Comparison of ENCODE assay signal across 9 mouse cellular contexts in the genomic region with DNA sequence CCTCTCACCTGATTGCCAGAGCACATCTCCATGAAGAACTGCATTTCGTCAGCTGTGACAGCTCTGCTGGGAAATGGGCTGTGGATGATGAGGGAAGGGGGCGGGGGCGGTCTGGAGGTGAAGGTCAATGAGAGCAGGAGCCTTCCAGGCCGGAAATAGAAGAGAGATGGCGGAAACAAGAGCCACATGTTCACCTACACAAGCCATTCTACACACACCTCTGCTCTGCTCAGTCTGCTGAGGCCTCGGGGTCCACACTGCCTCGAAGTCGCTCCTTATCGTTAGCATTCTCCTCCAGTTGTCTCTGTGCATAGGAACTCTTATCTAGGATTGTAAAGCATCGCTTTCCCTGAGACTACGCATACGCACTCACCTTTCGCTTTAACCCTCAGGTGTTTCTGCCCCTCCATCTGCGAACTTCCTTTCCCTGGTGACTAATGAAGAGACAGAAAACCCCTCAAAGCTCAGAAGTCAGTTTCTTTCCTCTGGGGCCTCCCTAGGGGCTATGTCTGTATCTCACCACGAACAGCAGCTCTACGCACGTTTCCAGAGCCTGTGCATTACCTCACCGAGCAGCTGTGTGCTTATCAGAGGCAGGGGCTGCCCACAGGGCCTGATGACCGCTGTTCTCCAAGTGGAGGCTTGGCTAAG. TPM values are rescaled to one million over a fixed set of nuclear protein-coding genes. Genes with fewer than 3 reads are reported as not detected.
DNase-seq lines count a peak whose midpoint lies in the region; ATAC-seq and TF ChIP-seq lines count a peak whose summit lies in the region.
"Had no signal": no experiment of that assay in that cellular context is flagged by ENCODE, and none has a peak within 500 bp of the region (broad histone marks: within the 10 kb centered on the region; RNA-seq: fewer than 3 reads in every experiment).

No protein-coding gene starts in this region.

- peak overlapping the region; percentile 34 for H3K4me3 ChIP-seq in heart, embryonic 11.5 days (ENCODE audit: low read depth, low read length)
- peak overlapping the region; percentile 23 for H3K4me3 ChIP-seq in testis, adult 2 months (ENCODE audit: control insufficient read depth, low read depth, low read length)
- H3K4me3 ChIP-seq in limb, embryonic 11.5 days (ENCODE audit: low read depth, low read length): no peak overlapping the region
- H3K4me3 ChIP-seq in hindbrain, embryonic 16.5 days (ENCODE audit: low read length): no peak overlapping the region

- DNase-seq in heart, postnatal 14 days: no peak
- no peak for DNase-seq in testis, postnatal 10 days (ENCODE audit: low spot score)
- DNase-seq in limb, embryonic 11.5 days (ENCODE audit: low spot score): peak; percentile 24
- peak; percentile 61 for DNase-seq in yolk sac, embryonic 10.5 days (ENCODE audit: low spot score)
- DNase-seq in frontal cortex, postnatal 25 days (ENCODE audit: low spot score in 2 of 2): no peak
- DNase-seq: lung, adult 18-20 months had no signal

- 29% methylated on average over 19 of the region's 19 CpGs for WGBS in heart, embryonic 11.5 days (ENCODE audit: insufficient replicate concordance)
- 39% methylated on average over 19 of the region's 19 CpGs for WGBS in limb, embryonic 11.5 days
- WGBS in hindbrain, embryonic 16.5 days: 81% methylated on average over 19 of the region's 19 CpGs

- H3K27ac ChIP-seq in heart, embryonic 11.5 days (ENCODE audit: low read depth, low read length): peak overlapping the region; percentile 90
- H3K27ac ChIP-seq in testis, adult 2 months (ENCODE audit: control insufficient read depth, insufficient read depth, low read depth, low read length): peak overlapping the region; percentile 34; the same call in 1 of the 2 replicates
- H3K27ac ChIP-seq in limb, embryonic 11.5 days (replicated peaks; ENCODE audit: low read depth, low read length): peak overlapping the region; percentile 30
- H3K27ac ChIP-seq in hindbrain, embryonic 16.5 days (ENCODE audit: low read depth, low read length): no peak overlapping the region

- H3K36me3 ChIP-seq in heart, embryonic 11.5 days (ENCODE audit: control insufficient read depth, insufficient read depth, low read length): no peaks in the 10 kb centered on the region
- no peaks in the 10 kb centered on the region for H3K36me3 ChIP-seq in testis, adult 2 months (ENCODE audit: control insufficient read depth, insufficient read depth, low read length)
- H3K36me3 ChIP-seq in limb, embryonic 11.5 days (ENCODE audit: control insufficient read depth, insufficient read depth, low read length): no peaks in the 10 kb centered on the region
- no peaks in the 10 kb centered on the region for H3K36me3 ChIP-seq in hindbrain, embryonic 16.5 days (ENCODE audit: control insufficient read depth, insufficient read depth, low read length)

- H3K27me3 ChIP-seq in heart, embryonic 11.5 days (ENCODE audit: control insufficient read depth, insufficient read depth, low read length): no peaks in the 10 kb centered on the region
- no peaks in the 10 kb centered on the region for H3K27me3 ChIP-seq in testis, adult 2 months (ENCODE audit: control insufficient read depth, insufficient read depth, low read length)
- no peaks in the 10 kb centered on the region for H3K27me3 ChIP-seq in limb, embryonic 11.5 days (ENCODE audit: control insufficient read depth, insufficient read depth, low read length)
- no peaks in the 10 kb centered on the region for H3K27me3 ChIP-seq in hindbrain, embryonic 16.5 days (replicated peaks; ENCODE audit: control insufficient read depth, insufficient read depth, low read length)

- H3K4me1 ChIP-seq in heart, embryonic 11.5 days (ENCODE audit: control insufficient read depth, insufficient read depth, low read length): peaks cover 27% of the 10 kb centered on the region
- H3K4me1 ChIP-seq in testis, adult 2 months (ENCODE audit: control insufficient read depth, insufficient read depth, low read length): peaks cover 24% of the 10 kb centered on the region
- H3K4me1 ChIP-seq in limb, embryonic 11.5 days (ENCODE audit: control insufficient read depth, insufficient read depth, low read length): peaks cover 4% of the 10 kb centered on the region; the same call in 1 of the 2 replicates
- H3K4me1 ChIP-seq in hindbrain, embryonic 16.5 days (ENCODE audit: control insufficient read depth, insufficient read depth, low read depth, low read length): no peaks in the 10 kb centered on the region

- no peak for TF ChIP-seq POLR2A in testis, adult 2 months (IDR thresholded peaks at IDR 0.05; ENCODE audit: control insufficient read depth, low read depth, low read length)

- H3K4me2 ChIP-seq in heart, embryonic 11.5 days: peak overlapping the region; percentile 45
- no peak overlapping the region for H3K4me2 ChIP-seq in limb, embryonic 11.5 days (ENCODE audit: low read depth, severe bottlenecking)
- H3K4me2 ChIP-seq in hindbrain, embryonic 16.5 days (ENCODE audit: low read length): no peak overlapping the region

- H3K9ac ChIP-seq in heart, embryonic 11.5 days (ENCODE audit: low read depth, low read length): peak overlapping the region; percentile 72
- H3K9ac ChIP-seq in limb, embryonic 11.5 days (ENCODE audit: low read length): no peak overlapping the region; the same call in 1 of the 2 replicates
- H3K9ac ChIP-seq in hindbrain, embryonic 16.5 days (ENCODE audit: low read depth, low read length): no peak overlapping the region

- peaks cover 5% of the 10 kb centered on the region for H3K9me3 ChIP-seq in heart, embryonic 11.5 days (replicated peaks; ENCODE audit: control insufficient read depth, low read length)
- no peaks in the 10 kb centered on the region for H3K9me3 ChIP-seq in limb, embryonic 11.5 days (ENCODE audit: control insufficient read depth, low read length)
- H3K9me3 ChIP-seq in hindbrain, embryonic 16.5 days (ENCODE audit: control insufficient read depth, low read length): no peaks in the 10 kb centered on the region; the same call in 1 of the 2 replicates

- intact Hi-C loops in heart, postnatal 14 days (cut with DNase I): loop anchor here (5.0 kb wide), 3 partner anchors 51 to 831 kb away; a partner anchor contains a TSS

- no peak for TF ChIP-seq CTCF in testis, adult 2 months (IDR thresholded peaks at IDR 0.05; ENCODE audit: control insufficient read depth, insufficient read depth, insufficient replicate concordance, low read depth, low read length)

- ATAC-seq in heart, embryonic 11.5 days (replicated peaks; ENCODE audit: insufficient number of reproducible peaks, low FRiP score, low TSS enrichment): peak; percentile 83
- peak; percentile 45 for ATAC-seq in limb, embryonic 11.5 days (ENCODE audit: insufficient number of reproducible peaks, low FRiP score, low TSS enrichment, low read depth)
- ATAC-seq in hindbrain, embryonic 16.5 days: no peak

RNA-seq across cellular contexts. Expression of a gene that starts 53.0 kb away (rescaled TPM):
- polyA plus RNA-seq in heart, embryonic 11.5 days (2014; fragmentation: Nextera tagmentation; extraction: Ambion mirVana): 15.7 and 17.1 TPM in 2 replicates
- 10 to 100 TPM; 15.4 to 15.9 TPM for total RNA-seq in heart, postnatal 14 days (2021)
- polyA plus RNA-seq in testis, adult 2 months (2012; rRNA removed): 193 and 198 TPM in 2 replicates
- 36.9 and 37.2 TPM in 2 replicates for polyA plus RNA-seq in limb, embryonic 11.5 days (2014; fragmentation: Nextera tagmentation; extraction: Ambion mirVana)
- polyA plus RNA-seq in hindbrain, embryonic 16.5 days (2015; fragmentation: Nextera tagmentation; extraction: Ambion mirVana): 21.1 and 27.2 TPM in 2 replicates

Comparison
In these comparisons a context has a peak if more than half of its experiments do, and no peak if none do; other contexts are left out.
1. H3K4me3 ChIP-seq: peak in heart, embryonic 11.5 days (single experiment) and testis, adult 2 months (single experiment); none in limb, embryonic 11.5 days (single experiment) and hindbrain, embryonic 16.5 days (single experiment).
2. DNase-seq: peak in limb, embryonic 11.5 days (single experiment) and yolk sac, embryonic 10.5 days (single experiment); none in heart, postnatal 14 days (0 of 2), testis, postnatal 10 days (single experiment) and frontal cortex, postnatal 25 days (0 of 2).